Mouse (Mus musculus) kidney, postnatal 36 days (tissue): Measurements from ENCODE around the gene Cd72.

Source experiments
- DNase-seq, 2 experiments: peaks; one replicate each; pipeline ENCODE4 v3.0.0; 2021 to 2022; ENCODE audit warnings: mixed read lengths in 2 of 2

Gene Cd72

DNA sequence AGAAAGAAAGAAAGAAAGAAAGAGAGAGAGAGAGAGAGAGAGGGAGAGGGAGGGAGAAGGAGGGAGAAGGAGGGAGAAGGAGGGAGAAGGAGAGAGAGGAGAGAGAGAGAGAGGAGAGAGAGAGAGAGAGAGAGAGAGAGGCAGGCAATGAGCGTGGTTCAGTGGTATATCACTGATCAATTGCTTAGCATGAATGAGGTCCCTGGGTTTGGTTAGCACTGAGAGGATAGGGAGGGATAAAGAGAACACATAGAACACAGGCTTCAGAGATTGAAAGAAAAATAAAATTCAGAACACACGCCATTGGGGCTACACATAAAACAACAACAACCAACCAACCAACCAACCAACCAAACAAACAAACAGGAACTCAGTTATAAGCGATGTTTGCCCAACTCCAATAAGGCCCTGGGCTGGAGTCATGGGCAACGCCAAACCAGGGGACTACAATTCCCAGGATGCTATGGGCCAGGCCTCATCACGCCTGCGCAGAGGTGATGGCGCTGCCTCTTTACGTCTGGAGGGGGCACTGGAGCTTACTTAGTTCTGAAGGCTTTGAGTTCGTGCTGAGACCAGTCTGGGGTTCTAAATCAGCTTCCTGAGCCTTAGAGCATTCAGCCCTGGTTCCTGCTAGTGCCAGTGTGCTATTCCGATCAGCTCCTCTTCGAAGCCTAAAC lies 23.6 kb upstream of the Cd72 start:
- peak; percentile 92 to 93 for DNase-seq

DNA sequence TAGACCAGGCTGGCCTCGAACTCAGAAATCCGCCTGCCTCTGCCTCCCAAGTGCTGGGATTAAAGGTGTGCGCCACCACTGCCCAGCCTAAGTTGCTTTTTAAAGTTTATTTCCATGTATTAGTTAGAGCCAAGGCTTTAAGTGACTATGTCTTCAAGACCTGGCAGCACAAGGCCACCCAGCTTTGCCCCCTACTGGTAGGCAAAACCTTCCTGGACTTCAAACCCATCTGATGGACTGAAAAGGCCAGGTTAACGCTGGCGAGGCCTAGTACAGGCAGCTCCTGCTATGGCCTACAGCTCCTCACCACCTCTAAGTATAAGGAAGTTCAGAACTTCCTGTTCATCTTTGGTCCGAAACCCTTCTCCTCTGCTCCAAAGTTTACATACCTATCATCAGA lies 22.2 kb upstream of the Cd72 start:
- DNase-seq, result peak; percentile 46 to 70

DNA sequence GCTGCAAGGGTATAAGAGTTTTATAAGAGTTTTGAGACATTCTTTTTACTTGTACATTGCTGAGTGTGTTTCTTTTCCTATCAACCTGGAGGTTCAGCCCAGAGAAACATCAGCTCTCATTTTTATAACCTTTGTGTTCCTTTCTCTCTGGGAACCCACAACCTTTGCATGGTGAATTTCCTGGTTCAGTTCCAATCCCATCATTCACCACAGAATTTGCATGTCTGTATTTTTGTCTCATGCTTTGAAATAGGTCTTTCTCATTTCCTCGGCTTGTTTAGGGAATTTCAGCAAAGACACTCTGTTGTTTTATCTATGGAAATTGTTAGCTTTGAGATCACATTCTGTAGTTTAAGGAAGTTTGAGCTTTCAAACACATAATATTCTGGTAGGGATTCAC lies 19.2 kb upstream of the Cd72 start:
- no peak for DNase-seq

DNA sequence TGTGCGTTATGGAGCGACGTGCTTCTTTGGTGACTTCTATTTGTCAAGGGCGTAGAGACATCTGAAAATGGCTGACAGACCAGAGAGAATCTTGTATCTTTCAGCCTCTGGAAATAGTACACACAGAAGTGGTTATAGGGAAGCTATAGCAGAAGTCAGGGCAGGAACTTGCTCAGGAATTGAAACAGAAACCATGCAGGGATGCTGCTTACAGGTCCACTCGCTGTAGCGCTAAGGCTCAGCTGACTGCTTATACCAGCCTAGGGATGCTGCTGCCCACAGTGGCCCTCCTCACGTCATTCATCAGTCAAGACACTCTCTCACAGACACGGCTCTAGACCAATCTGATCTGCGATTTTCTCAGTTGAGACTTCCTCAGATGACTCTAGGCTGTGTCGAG lies 15.9 kb upstream of the Cd72 start:
- DNase-seq, result no peak

DNA sequence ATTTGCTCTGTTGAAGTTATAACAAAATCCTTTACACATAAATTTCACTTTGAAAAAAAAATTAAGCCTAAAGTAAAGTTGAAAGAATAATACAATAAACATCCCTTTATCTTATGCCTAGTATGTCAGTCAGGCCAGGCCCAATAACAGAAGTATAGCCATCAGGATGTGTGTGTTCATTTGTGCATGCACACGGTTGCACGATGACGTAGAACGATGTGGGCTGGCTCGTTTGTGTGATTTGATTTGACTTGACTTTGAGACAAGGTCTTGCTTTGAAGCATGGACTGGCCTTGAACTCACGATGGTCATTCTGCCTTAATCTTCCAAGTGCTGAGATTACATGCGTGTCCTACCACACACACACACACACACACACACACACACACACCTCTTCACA lies 12.4 kb upstream of the Cd72 start:
- DNase-seq, result no peak

DNA sequence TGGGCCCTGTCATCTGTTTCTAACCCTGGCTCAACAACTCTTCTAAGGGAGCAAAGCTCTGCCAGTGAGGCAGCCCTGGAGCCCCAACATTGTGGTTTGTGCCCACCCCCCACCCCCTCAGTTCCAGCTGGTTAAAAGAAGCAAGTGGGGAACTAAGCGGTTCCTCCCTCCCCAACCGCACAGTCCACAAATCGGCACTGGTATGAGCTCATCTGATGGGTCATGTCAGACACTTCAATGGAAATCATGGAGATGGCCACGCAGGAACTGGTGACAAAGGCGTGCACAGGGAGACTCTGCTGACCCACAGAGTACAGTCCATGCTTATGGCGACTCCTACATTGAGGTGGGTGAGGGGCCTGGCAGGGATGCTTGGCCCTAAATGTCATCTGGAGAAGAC lies 11.5 kb upstream of the Cd72 start:
- no peak for DNase-seq

DNA sequence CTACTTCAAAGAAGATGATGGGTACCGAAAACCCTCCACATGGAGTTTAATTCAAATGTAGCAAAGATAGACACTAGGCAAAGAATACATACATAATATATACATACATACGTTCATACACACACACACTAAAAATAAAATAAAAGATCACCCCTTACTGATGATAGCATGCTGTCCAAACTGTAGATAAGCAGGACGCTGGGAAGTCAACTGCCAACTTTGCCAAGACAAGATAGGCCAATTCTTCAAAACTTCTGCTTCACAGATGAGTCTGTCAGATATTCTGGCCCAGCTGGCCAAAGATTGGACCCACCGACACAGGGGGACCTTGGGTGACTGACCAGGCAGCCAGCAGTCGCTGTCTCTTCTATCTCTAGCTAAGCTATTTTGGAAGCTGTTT lies 8.7 kb upstream of the Cd72 start:
- no peak for DNase-seq

DNA sequence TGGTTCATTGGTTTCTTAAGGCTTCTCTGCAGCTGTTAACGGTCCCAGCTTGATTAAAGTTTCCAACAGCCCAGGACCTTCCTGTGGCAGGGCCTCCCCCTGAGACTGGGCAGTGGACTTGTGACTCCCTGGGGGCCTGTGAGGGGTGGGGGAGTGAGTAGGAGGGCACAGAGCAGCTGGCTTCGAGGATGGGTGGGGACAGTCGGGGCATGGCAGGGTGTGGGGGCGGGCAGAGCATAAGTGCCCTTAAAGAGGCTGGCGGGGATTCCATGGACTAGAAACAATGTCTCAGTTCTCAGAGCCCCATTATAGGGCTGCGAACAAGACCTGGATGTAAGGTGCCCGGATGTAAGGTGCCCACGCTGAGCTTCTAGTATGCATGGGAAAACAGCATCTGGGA lies 2.7 kb upstream of the Cd72 start:
- DNase-seq, result no peak

DNA sequence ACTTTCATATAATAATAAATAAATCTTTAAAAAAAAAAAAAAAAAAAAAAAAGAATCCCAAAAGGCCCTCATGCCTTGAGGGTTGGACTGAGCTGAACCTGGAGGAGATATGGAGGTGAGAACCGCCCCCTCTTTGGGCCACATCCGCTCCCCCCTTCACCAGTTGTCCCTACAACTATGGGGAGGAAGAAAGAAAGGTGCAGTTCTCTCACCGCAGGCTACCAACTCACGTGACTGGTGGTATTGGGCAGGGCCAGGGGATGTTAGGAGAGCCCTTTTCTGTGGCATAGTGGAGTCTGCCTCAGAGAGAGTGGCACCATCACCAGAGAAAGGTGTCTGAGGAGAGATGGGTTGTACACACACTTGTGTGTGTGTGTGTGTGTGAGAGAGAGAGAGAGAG lies 2.0 kb upstream of the Cd72 start:
- DNase-seq, result no peak

DNA sequence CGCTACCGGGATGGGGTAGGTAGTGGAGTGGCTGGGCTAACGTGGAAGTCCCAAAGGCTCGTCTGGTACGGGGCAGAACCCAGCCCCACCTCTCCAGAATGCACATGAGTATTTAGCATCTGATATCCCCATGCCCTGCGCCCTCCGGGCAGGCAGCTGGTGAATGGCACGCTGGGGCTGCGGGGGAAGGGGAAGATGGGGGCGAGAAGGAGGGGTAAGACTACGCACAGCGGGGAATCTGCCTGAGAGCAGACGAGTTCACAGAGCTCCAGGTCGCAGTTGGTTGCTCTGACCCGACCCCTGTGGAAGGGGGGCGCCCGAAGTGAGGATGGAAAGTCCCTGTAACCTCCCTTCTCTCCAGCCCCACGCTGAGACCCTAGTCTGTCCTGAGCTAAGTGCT lies 1.0 kb downstream of the Cd72 start:
- no peak for DNase-seq

DNA sequence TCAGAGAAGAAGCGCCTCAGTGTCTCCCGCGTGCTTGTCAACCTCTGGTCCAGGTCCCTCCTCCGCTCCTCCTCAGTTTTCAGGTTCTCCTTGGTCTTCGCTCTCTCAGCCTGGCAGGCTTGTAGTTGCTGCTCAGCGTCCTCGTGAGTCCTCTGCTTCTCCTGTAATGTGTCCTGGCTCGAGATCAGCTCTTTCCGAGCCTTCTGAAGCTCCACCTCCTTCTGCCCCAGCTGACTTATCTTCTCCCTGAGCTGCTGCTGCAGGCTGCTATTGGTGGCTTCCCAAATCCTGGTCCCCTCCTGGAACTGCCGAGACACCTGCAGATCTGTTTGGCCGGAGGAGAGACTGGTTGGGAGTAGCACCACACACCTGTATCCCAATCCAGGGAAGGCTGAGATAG lies 2.1 kb downstream of the Cd72 start:
- peak in 1 of 2 experiments; percentile 32 for DNase-seq

DNA sequence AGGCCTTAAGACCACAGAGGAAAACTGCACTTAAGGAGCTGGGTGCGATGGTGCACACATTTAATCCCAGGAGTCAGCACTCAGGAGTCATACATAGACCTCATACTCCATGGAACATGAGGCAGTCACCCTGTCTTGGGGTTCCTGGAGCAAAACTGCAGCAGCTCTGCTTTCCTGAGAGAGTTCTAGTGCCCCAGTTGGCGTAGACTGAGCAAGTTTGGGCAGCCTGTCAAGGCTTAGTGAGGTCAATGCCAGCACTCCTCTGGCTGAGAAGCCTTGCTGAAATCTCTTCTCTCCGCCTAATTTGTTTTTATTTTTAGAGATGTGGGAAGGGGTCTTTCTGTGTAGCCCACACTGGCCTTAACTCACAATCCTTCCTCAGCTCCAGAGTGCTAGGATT lies 5.9 kb downstream of the Cd72 start:
- no peak for DNase-seq

DNA sequence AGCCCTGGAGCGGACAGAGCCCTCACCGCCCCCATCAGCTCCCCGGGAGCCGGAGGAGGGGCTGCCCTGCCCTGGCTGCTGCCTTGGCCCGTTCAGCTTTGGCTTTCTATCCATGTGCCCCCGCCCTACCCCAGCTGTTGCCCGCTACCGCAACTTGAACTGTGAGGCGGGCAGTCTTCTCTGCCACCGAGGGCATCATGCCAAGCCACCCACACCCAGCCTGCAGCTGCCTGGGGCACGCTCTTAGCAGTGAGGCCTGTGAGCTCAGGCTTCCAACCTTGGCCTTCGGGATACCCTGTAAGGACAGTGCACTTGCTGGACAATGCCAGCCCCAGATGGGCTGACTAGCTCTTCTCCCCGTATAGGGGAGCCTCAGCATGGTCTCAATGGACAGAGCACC lies 7.2 kb downstream of the Cd72 start:
- DNase-seq, result peak in 1 of 2 experiments; percentile 33

DNA sequence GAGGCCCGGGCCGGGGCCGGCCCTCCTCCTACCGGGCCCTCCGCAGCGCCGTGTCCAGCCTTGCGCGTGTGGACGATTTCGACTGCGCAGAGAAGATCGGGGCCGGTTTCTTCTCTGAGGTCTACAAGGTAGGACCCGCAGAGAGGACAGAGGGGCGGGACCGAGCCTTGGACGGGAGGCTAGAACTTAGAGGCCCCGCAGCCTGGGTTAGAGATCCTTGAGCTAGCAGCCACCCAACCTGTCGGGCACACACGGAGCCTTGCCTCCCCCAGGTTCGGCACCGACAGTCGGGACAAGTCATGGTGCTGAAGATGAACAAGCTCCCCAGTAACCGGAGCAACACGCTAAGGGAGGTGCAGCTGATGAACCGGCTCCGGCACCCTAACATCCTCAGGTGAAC lies 10.9 kb downstream of the Cd72 start:
- peak in 1 of 2 experiments; percentile 55 for DNase-seq

DNA sequence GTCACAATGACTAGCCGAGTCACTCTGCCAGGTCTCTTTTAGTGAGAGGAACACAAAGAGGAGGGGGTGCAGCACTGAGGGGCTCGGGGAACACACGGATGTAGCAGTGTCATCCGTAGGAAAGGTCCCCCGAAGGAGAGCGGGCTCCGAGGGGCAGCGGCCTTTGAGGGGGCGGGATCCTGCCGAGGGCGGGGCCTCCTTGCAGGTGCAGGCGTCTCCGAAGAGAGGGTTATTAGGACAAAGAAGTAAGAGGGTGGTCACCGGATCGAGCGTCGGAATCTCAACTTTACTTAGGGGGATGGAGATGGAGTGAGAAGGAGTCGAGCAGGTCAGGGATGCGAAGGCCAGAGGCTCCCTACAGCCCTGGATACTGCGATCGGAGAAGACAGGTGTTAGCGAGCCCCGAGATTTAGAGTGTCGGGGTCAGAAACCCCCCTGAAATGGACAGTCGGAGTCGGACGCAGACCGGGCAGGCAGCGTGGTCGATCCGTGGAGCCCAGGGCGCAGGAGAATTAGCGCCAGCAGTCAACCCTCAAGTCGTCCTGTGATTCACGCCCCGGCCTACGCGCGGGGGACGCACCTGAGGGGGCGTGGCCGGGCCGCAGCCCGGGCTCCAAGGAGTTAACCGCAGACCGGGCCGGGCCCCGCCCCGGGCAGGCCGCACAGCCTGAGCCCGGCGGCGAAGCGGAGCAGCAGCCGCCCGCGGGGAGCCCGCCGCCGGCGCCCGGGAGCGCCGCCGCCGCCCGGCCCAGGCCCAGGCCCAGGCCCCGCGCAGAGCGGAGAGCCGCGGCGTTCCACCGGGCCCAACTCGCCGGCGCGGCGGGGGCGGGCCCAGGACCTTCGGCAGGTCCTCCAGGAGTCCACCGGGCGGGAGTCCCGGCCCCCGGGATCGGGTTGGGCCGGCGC lies 11.7 kb downstream of the Cd72 start:
- DNase-seq, result peak; percentile 80 to 89

DNA sequence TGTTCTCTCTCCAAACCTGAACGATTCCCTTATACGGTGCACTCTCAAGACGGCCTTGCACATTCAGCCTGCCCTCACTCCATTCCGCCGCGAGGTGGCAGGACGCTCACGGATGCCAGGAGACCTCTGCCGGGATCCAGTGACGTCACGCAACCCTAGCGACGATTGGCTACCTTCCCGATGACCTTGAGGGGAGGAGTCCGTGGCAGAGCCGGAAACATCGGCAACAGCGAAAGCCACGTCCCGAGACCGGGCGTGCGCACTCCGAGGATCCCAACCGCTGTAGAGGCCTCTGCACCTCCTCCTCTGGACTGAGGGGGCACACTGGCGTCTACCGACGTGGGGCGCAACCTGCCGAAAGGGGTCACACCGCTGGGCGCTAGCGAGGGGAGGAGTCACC lies 12.4 kb downstream of the Cd72 start:
- peak; percentile 99 for DNase-seq

DNA sequence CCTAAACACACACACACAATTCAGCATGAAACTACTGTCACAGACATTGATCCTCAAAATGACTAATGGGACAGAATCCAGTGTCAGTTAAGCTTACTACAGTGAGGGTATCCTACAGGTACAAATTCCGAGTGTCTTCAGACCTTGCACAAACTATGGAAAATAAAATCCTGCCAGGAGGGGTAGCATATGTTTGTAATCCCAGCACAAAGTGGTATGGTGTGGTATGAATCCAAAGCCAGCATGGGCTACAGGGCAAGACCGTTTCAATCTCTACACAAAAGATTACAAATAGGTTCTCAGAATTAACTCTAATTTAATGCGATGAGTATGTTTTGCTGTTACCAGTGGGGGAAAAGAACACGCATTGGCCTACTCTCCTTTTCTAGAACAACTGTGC lies 12.8 kb downstream of the Cd72 start, which contains the start of gene Tesk1:
Tesk1 (plus strand) TSS at position 301 of the 400 bp plus-strand sequence.
- no peak for DNase-seq

DNA sequence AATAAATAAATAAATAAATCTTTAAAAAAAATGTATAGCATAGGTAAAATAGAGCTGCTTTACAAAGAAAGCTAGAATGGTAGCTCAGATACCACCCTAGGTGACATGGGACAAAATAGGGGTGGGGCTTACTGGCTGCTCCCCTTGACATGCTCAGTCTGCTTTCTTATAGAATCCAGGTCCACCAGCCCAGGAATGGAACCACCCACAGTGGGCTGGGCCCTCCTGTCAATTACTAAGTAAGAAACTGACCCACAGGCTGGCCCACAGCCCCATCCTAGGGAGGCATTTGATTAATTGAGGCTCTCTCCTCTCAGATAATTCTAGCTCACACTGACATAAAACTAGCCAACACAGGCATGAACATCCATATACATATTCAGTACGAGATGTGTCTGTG lies 21.6 kb downstream of the Cd72 start:
- DNase-seq, result no peak

DNA sequence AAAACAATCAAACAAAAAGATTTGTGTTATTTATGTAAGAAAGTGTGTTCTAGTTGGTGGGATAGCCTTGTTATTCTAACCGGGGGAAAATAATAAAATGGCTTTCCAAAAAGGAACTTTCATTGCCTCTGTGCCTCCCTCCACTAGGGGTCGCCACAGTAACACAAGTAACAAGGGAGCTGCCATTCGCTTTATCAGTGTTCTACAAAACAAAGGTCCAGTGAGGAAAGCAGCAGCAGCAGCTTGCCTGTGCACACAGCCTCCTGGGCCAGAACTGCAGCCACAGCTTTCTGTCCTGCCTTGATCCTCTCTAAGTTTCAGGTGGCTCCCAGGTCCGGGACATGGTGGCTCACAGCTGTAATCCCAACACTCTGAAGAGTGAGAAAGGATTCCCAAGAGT lies 22.7 kb downstream of the Cd72 start:
- DNase-seq, result peak; percentile 90 to 94

DNA sequence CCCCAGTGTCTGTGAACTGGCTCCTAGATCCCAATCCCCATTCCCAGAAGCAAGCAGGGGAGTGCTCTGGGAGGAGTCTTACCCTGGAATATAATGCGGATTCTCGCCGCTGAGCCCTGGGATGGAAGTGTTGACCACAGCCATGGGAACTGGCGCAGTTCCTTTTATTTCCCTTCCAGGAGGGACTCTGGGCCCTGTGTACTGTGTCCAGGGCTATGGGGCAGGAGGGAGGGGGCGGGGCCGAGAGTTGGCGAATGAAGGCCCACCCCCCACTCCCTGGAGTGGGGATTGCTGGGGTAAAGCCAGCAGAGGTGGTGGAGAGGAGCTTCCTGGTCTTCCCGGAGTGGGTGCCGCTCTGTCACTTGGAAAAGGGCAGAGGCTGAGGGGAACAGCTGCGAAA lies 25.5 kb downstream of the Cd72 start, which contains the start of gene Fam166b:
Fam166b (minus strand) TSS at position 189 of the 400 bp plus-strand sequence.
- peak; percentile 39 to 63 for DNase-seq

DNA sequence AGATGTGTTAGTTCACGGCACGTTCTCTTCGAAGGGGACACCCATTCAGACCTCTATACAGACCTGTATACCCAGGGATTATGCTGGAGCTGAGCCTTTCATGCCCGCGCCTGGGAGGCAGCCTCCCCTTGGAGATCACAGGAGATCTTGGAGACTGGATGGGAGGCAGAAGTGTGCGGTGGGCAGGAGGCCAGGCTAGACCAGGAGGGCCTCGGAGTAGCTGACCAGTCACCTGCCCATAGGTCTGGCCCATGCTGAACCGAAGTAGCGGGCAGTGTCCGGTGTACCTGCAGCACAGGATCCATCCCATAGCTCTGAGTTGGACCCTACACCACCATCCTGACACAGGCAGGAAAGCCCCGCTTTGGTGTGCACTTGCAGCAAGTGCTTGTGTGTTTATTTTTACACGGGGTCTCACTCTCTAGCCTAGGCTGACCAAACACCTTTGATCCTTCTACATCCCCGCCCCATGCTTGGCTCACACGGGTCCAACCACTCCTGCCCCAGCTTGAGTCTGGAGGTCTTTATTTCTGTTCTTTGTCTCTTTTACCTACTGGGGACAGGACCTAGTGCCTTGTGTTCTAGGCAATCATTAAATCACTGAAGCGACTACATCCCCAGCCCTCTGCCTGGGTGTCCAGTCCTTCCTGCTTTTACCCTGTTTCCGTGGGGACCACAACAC lies 26.1 kb downstream of the Cd72 start:
- DNase-seq, result peak; percentile 52

DNA sequence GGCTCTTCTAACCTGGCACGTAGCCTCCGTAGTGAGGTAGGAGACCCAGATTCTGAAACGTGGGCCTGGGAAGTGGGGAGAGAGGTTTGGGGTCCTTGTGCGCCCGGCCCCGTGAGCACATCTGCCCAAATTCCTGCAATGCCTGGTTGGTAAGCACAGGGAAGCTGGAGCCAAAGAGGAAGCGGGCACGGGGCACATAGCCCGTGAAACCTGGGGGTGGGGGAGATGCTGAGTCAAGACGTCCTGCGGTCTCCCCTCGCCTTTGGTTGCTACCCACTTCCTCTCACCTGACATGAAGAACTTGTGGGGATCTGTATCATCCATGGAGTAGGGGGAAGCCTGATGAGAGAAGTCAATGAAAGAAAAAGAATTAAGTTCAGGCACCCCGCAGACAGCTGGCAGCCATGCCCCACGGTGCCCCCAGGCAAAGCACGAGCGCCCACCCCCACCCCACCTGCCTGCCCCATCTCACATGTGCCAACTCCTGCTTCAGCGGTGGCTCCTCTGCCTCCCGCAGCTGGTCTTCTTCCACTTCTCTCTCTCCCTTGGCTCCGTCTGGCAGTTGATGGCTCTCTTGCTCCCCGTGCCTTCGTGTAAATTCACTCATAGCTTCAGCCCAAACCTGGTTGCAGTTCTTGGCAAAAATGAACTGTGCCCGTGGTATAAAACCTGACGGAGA lies 26.8 kb downstream of the Cd72 start:
- no peak for DNase-seq

DNA sequence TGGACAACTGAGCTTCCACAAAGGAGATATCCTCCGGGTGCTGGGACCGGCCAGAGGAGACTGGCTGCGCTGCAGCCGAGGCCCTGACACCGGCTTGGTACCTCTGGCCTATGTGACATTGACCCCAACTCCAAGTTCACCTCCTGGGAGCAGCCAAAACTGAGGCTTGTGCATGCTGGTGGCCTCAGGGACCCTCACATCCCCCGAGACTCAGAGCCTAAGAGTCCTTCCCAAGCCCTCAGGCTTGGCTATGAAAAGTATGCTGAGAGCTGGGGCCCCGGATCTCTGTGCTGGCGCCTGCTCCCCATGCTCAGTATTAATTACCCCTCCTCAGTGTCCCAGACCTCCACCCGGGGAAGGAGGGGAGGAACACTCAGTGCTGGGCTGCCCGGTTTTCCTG lies 27.9 kb downstream of the Cd72 start:
- DNase-seq, result no peak
